ENCODE assay signal across 9 mouse cellular contexts in genomic region chr10:3863411-3864195, GRCm38 (mm10).
DNase-seq lines count a peak whose midpoint lies in the region; ATAC-seq and TF ChIP-seq lines count a peak whose summit lies in the region.
"Had no signal": no experiment of that assay in that cellular context is flagged by ENCODE, and none has a peak within 500 bp of the region (broad histone marks: within the 10 kb centered on the region; RNA-seq: fewer than 3 reads in every experiment).

No protein-coding gene starts in this region.

- H3K4me1 ChIP-seq in kidney, postnatal 0 days (replicated peaks; ENCODE audit: insufficient read depth, low read length) = 0 out of 2 replicates have a peak, but pooled peaks cover 5% of the 10 kb centered on the region
- H3K4me1 ChIP-seq in embryonic facial prominence, embryonic 11.5 days (ENCODE audit: control insufficient read depth, insufficient read depth, low read length) = peaks cover 6% of the 10 kb centered on the region; the same call in 1 of the 2 replicates
- H3K4me1 ChIP-seq in intestine, embryonic 14.5 days (replicated peaks; ENCODE audit: control insufficient read depth, insufficient read depth, low read length) = peaks cover 17% of the 10 kb centered on the region

- H3K36me3 ChIP-seq in kidney, postnatal 0 days (ENCODE audit: insufficient read depth, low read length) = no peaks in the 10 kb centered on the region
- no peaks in the 10 kb centered on the region for H3K36me3 ChIP-seq in embryonic facial prominence, embryonic 11.5 days (replicated peaks; ENCODE audit: control insufficient read depth, insufficient read depth, low read depth, low read length)
- H3K36me3 ChIP-seq in intestine, embryonic 14.5 days (ENCODE audit: control insufficient read depth, insufficient read depth, low read length) = no peaks in the 10 kb centered on the region

- 31% methylated on average over 12 of the region's 12 CpGs for WGBS in kidney, postnatal 0 days
- 17% methylated on average over 12 of the region's 12 CpGs for WGBS in embryonic facial prominence, embryonic 11.5 days
- 18% methylated on average over 12 of the region's 12 CpGs for WGBS in intestine, embryonic 14.5 days

- no peak for ATAC-seq in kidney, postnatal 0 days (replicated peaks; ENCODE audit: low FRiP score, low read depth)
- ATAC-seq in embryonic facial prominence, embryonic 11.5 days (replicated peaks; ENCODE audit: insufficient number of reproducible peaks, low FRiP score, low TSS enrichment, low read depth) = peak; percentile 69
- ATAC-seq in intestine, embryonic 14.5 days (replicated peaks; ENCODE audit: low FRiP score, low TSS enrichment, low read depth) = peak; percentile 79

- 0 out of 2 replicates have a peak overlapping the region, but pooled peaks have one; percentile 9 for H3K4me2 ChIP-seq in kidney, postnatal 0 days (ENCODE audit: low read length)
- peak overlapping the region; percentile 41 for H3K4me2 ChIP-seq in embryonic facial prominence, embryonic 11.5 days (ENCODE audit: low read depth, low read length)
- peak overlapping the region; percentile 30 for H3K4me2 ChIP-seq in intestine, embryonic 14.5 days (ENCODE audit: low read length)

- H3K4me3 ChIP-seq in kidney, postnatal 0 days (replicated peaks; ENCODE audit: low read depth, low read length) = no peak overlapping the region
- peak overlapping the region; percentile 11 for H3K4me3 ChIP-seq in embryonic facial prominence, embryonic 11.5 days (ENCODE audit: low read depth, low read length)
- H3K4me3 ChIP-seq in intestine, embryonic 14.5 days (ENCODE audit: low read depth, low read length) = 0 out of 2 replicates have a peak overlapping the region, but pooled peaks have one; percentile 16

- no peak for DNase-seq in kidney, postnatal 0 days (ENCODE audit: low spot score)
- DNase-seq in kidney, adult 8-10 months = no peak
- DNase-seq in embryonic facial prominence, embryonic 11.5 days (ENCODE audit: low spot score) = peak; percentile 72
- no peak for DNase-seq in intestine, embryonic 14.5 days (ENCODE audit: low spot score)
- DNase-seq in retina, embryonic 14.5 days (ENCODE audit: low spot score) = peak; percentile 66
- DNase-seq in MN1 (ENCODE audit: low spot score) = no peak
- no peak for DNase-seq in left cerebral cortex, postnatal 10 days (ENCODE audit: extremely low spot score in 1 of 2, low spot score in 2 of 2)
- no peak for DNase-seq in left cerebral cortex, adult 11 months (ENCODE audit: low spot score)
- DNase-seq: cerebellum, adult 2 months had no signal

- H3K9ac ChIP-seq in kidney, postnatal 0 days (ENCODE audit: low read depth, low read length) = no peak overlapping the region
- H3K9ac ChIP-seq in embryonic facial prominence, embryonic 11.5 days (replicated peaks; ENCODE audit: low read length) = peak overlapping the region; percentile 48
- no peak overlapping the region for H3K9ac ChIP-seq in intestine, embryonic 14.5 days (ENCODE audit: low read length)

- no peak overlapping the region for H3K27ac ChIP-seq in kidney, postnatal 0 days
- peak overlapping the region; percentile 56; the same call in 1 of the 2 replicates for H3K27ac ChIP-seq in embryonic facial prominence, embryonic 11.5 days (replicated peaks; ENCODE audit: low read depth, low read length)
- H3K27ac ChIP-seq in intestine, embryonic 14.5 days (ENCODE audit: low read depth) = peak overlapping the region; percentile 71

- TF ChIP-seq CTCF in kidney, postnatal 0 days (IDR thresholded peaks at IDR 0.05; ENCODE audit: low read depth) = no peak

- intact Hi-C loops in left cerebral cortex, postnatal 10 days (cut with DNase I) = no loop called here

- no peaks in the 10 kb centered on the region for H3K9me3 ChIP-seq in kidney, postnatal 0 days (replicated peaks; ENCODE audit: low read length)
- H3K9me3 ChIP-seq in embryonic facial prominence, embryonic 11.5 days (replicated peaks; ENCODE audit: control insufficient read depth, low read length) = no peaks in the 10 kb centered on the region
- H3K9me3 ChIP-seq in intestine, embryonic 14.5 days (ENCODE audit: control insufficient read depth, low read length) = no peaks in the 10 kb centered on the region

- no peaks in the 10 kb centered on the region for H3K27me3 ChIP-seq in kidney, postnatal 0 days (ENCODE audit: insufficient read depth, low read length)
- H3K27me3 ChIP-seq in embryonic facial prominence, embryonic 11.5 days (ENCODE audit: control insufficient read depth, insufficient read depth, low read length) = no peaks in the 10 kb centered on the region
- no peaks in the 10 kb centered on the region for H3K27me3 ChIP-seq in intestine, embryonic 14.5 days (replicated peaks; ENCODE audit: control insufficient read depth, insufficient read depth, low read length)

Comparison
In these comparisons a context has a peak if more than half of its experiments do, and no peak if none do; other contexts are left out.
1. DNase-seq: peak in embryonic facial prominence, embryonic 11.5 days (single experiment) and retina, embryonic 14.5 days (single experiment); none in kidney, postnatal 0 days (single experiment), kidney, adult 8-10 months (0 of 2), intestine, embryonic 14.5 days (single experiment), MN1 (single experiment), left cerebral cortex, postnatal 10 days (0 of 2) and left cerebral cortex, adult 11 months (single experiment).
2. Peak in every context shown above with its lines, with median percentiles within 50 percentile points of each other: H3K4me2 ChIP-seq.